Mouse (Mus musculus) kidney, adult 2 months (tissue): ENCODE measurements around the gene Apobec4.

Source experiments
- CTCF ChIP-seq: fragments of 200-500 bp; conservative IDR thresholded peaks from 2 replicates; pipeline ENCODE4 v1.5.1; 2011; ENCODE audit warnings: low read depth, mild to moderate bottlenecking, control low read depth, low read length, moderate library complexity, mixed read lengths; ENCODE audit not compliant: insufficient read depth, insufficient read length
- POLR2A ChIP-seq: fragments of 200-500 bp; IDR thresholded peaks from one replicate; pipeline ENCODE4 v1.6.1; 2011; ENCODE audit warnings: low read depth, low read length, control low read depth

DNA sequence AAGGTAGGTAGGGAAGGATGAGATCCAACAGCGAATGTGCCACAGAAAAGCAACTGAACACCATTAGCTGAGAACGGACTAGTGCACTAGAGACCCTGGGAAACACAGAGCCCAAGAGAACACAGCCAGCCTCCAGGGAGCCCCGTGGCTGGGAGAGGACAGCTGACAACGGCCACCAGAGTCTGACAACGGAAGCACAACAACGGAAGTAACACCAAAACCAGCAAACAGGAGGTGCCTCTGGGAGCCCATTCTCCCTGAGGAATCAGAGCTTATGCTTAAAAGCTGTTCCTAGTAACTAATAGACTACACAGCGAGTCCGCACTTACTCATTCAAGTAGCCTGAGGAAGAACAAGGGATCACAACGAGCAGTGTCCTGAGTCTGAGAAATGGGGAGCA lies 1.1 kb upstream of the Apobec4 start:
- TF ChIP-seq CTCF (no peak), POLR2A (no peak)
